Mouse (Mus musculus): Measurements from ENCODE around the gene Sh2b1. TPM values are rescaled to one million over a fixed set of nuclear protein-coding genes. Genes with fewer than 3 reads are reported as not detected.

Gene Sh2b1
- polyA plus RNA-seq, 1 experiment from 2014 or later = 42.1 TPM

GRCm38 (mm10) chr7:126502751-126503150, 27.5 kb upstream of the Sh2b1 start:
- H3K36me3 ChIP-seq (ENCODE audit: control insufficient read depth, insufficient read depth, low read length) = peaks cover 12% of the 10 kb centered on the region
- peak overlapping the region; percentile 94 for H3K4me3 ChIP-seq (replicated peaks; ENCODE audit: low read length)
- ATAC-seq (ENCODE audit: insufficient read depth, low FRiP score) = no peak
- peak overlapping the region; percentile 39 for H3K4me2 ChIP-seq (ENCODE audit: low read depth, low read length)
- H3K9me3 ChIP-seq (replicated peaks; ENCODE audit: control insufficient read depth, low read length) = no peaks in the 10 kb centered on the region
- no peaks in the 10 kb centered on the region for H3K27me3 ChIP-seq (ENCODE audit: control insufficient read depth, insufficient read depth, low read length)
- H3K9ac ChIP-seq (ENCODE audit: low read length) = peak overlapping the region; percentile 100
- peak overlapping the region; percentile 99 for H3K27ac ChIP-seq (ENCODE audit: low read length)
- WGBS = under 1% methylated on average over 40 of the region's 40 CpGs
- peaks cover 5% of the 10 kb centered on the region; the same call in 1 of the 2 replicates for H3K4me1 ChIP-seq (ENCODE audit: control insufficient read depth, insufficient read depth, low read length)

- ATAC-seq (ENCODE audit: insufficient read depth, low FRiP score) = peak; percentile 92
- peak overlapping the region; percentile 97 for H3K4me2 ChIP-seq (ENCODE audit: low read depth, low read length)
Measured at GRCm38 (mm10) chr7:126502023-126502741, 27.0 kb upstream of the Sh2b1 start.

GRCm38 (mm10) chr7:126501684-126502022, 26.4 kb upstream of the Sh2b1 start:
- Histone ChIP-seq H3K4me3 (replicated peaks; ENCODE audit: low read length) (peak overlapping the region; percentile 94), H3K4me2 (ENCODE audit: low read depth, low read length) (peak overlapping the region; percentile 97), H3K4me1 (ENCODE audit: control insufficient read depth, insufficient read depth, low read length) (peaks cover 5% of the 10 kb centered on the region; the same call in 1 of the 2 replicates), H3K27me3 (ENCODE audit: control insufficient read depth, insufficient read depth, low read length) (no peaks in the 10 kb centered on the region), H3K27ac (ENCODE audit: low read length) (peak overlapping the region; percentile 99), H3K9me3 (replicated peaks; ENCODE audit: control insufficient read depth, low read length) (no peaks in the 10 kb centered on the region), H3K36me3 (ENCODE audit: control insufficient read depth, insufficient read depth, low read length) (peaks cover 15% of the 10 kb centered on the region), H3K9ac (ENCODE audit: low read length) (peak overlapping the region; percentile 100)
- no peak for ATAC-seq (ENCODE audit: insufficient read depth, low FRiP score)
- 3% methylated on average over 9 of the region's 9 CpGs for WGBS

More at GRCm38 (mm10) chr7:126502023-126502741, 27.0 kb upstream of the Sh2b1 start:
- Histone ChIP-seq H3K9me3 (replicated peaks; ENCODE audit: control insufficient read depth, low read length) (no peaks in the 10 kb centered on the region), H3K27ac (ENCODE audit: low read length) (peak overlapping the region; percentile 99), H3K4me1 (ENCODE audit: control insufficient read depth, insufficient read depth, low read length) (peaks cover 5% of the 10 kb centered on the region; the same call in 1 of the 2 replicates), H3K4me3 (replicated peaks; ENCODE audit: low read length) (peak overlapping the region; percentile 94), H3K9ac (ENCODE audit: low read length) (peak overlapping the region; percentile 100), H3K27me3 (ENCODE audit: control insufficient read depth, insufficient read depth, low read length) (no peaks in the 10 kb centered on the region), H3K36me3 (ENCODE audit: control insufficient read depth, insufficient read depth, low read length) (peaks cover 15% of the 10 kb centered on the region)
- under 1% methylated on average over 57 of the region's 57 CpGs for WGBS

GRCm38 (mm10) chr7:126499416-126499815, 24.2 kb upstream of the Sh2b1 start:
- H3K9ac ChIP-seq (ENCODE audit: low read length) = no peak overlapping the region
- WGBS = 92% methylated on average over 7 of the region's 7 CpGs

GRCm38 (mm10) chr7:126497966-126498365, 22.7 kb upstream of the Sh2b1 start:
- H3K27me3 ChIP-seq (ENCODE audit: control insufficient read depth, insufficient read depth, low read length) = no peaks in the 10 kb centered on the region
- H3K4me1 ChIP-seq (ENCODE audit: control insufficient read depth, insufficient read depth, low read length) = peaks cover 5% of the 10 kb centered on the region; the same call in 1 of the 2 replicates
- H3K9ac ChIP-seq (ENCODE audit: low read length) = no peak overlapping the region
- WGBS = 94% methylated on average over 12 of the region's 12 CpGs
- H3K4me2 ChIP-seq (ENCODE audit: low read depth, low read length) = no peak overlapping the region
- no peak overlapping the region for H3K4me3 ChIP-seq (replicated peaks; ENCODE audit: low read length)
- peaks cover 42% of the 10 kb centered on the region for H3K36me3 ChIP-seq (ENCODE audit: control insufficient read depth, insufficient read depth, low read length)
- H3K27ac ChIP-seq (ENCODE audit: low read length) = no peak overlapping the region
- no peaks in the 10 kb centered on the region for H3K9me3 ChIP-seq (replicated peaks; ENCODE audit: control insufficient read depth, low read length)
- no peak for ATAC-seq (ENCODE audit: insufficient read depth, low FRiP score)

More at GRCm38 (mm10) chr7:126499416-126499815, 24.2 kb upstream of the Sh2b1 start:
- peaks cover 5% of the 10 kb centered on the region; the same call in 1 of the 2 replicates for H3K4me1 ChIP-seq (ENCODE audit: control insufficient read depth, insufficient read depth, low read length)
- H3K9me3 ChIP-seq (replicated peaks; ENCODE audit: control insufficient read depth, low read length) = no peaks in the 10 kb centered on the region
- peaks cover 31% of the 10 kb centered on the region for H3K36me3 ChIP-seq (ENCODE audit: control insufficient read depth, insufficient read depth, low read length)
- H3K27ac ChIP-seq (ENCODE audit: low read length) = no peak overlapping the region
- no peak overlapping the region for H3K4me3 ChIP-seq (replicated peaks; ENCODE audit: low read length)
- no peaks in the 10 kb centered on the region for H3K27me3 ChIP-seq (ENCODE audit: control insufficient read depth, insufficient read depth, low read length)
- no peak overlapping the region for H3K4me2 ChIP-seq (ENCODE audit: low read depth, low read length)
- no peak for ATAC-seq (ENCODE audit: insufficient read depth, low FRiP score)

- no peaks in the 10 kb centered on the region for H3K9me3 ChIP-seq (replicated peaks; ENCODE audit: control insufficient read depth, low read length)
- H3K27me3 ChIP-seq (ENCODE audit: control insufficient read depth, insufficient read depth, low read length) = no peaks in the 10 kb centered on the region
- peaks cover 51% of the 10 kb centered on the region for H3K36me3 ChIP-seq (ENCODE audit: control insufficient read depth, insufficient read depth, low read length)
- H3K4me3 ChIP-seq (replicated peaks; ENCODE audit: low read length) = no peak overlapping the region
- no peak overlapping the region for H3K27ac ChIP-seq (ENCODE audit: low read length)
- H3K4me2 ChIP-seq (ENCODE audit: low read depth, low read length) = no peak overlapping the region
- WGBS = 86% methylated on average over 5 of the region's 5 CpGs
- no peak overlapping the region for H3K9ac ChIP-seq (ENCODE audit: low read length)
- no peak for ATAC-seq (ENCODE audit: insufficient read depth, low FRiP score)
- peaks cover 5% of the 10 kb centered on the region; the same call in 1 of the 2 replicates for H3K4me1 ChIP-seq (ENCODE audit: control insufficient read depth, insufficient read depth, low read length)
Measured at GRCm38 (mm10) chr7:126496475-126496874, 21.3 kb upstream of the Sh2b1 start.

GRCm38 (mm10) chr7:126494120-126494519, 18.9 kb upstream of the Sh2b1 start:
- no peaks in the 10 kb centered on the region for H3K4me1 ChIP-seq (ENCODE audit: control insufficient read depth, insufficient read depth, low read length)
- H3K27me3 ChIP-seq (ENCODE audit: control insufficient read depth, insufficient read depth, low read length) = no peaks in the 10 kb centered on the region
- H3K4me2 ChIP-seq (ENCODE audit: low read depth, low read length) = no peak overlapping the region
- ATAC-seq (ENCODE audit: insufficient read depth, low FRiP score) = no peak
- H3K27ac ChIP-seq (ENCODE audit: low read length) = no peak overlapping the region
- WGBS = 82% methylated on average over 6 of the region's 6 CpGs
- H3K4me3 ChIP-seq (replicated peaks; ENCODE audit: low read length) = no peak overlapping the region
- H3K9me3 ChIP-seq (replicated peaks; ENCODE audit: control insufficient read depth, low read length) = no peaks in the 10 kb centered on the region
- no peak overlapping the region for H3K9ac ChIP-seq (ENCODE audit: low read length)
- H3K36me3 ChIP-seq (ENCODE audit: control insufficient read depth, insufficient read depth, low read length) = peaks cover 39% of the 10 kb centered on the region

GRCm38 (mm10) chr7:126491973-126492372, 16.7 kb upstream of the Sh2b1 start:
- H3K36me3 ChIP-seq (ENCODE audit: control insufficient read depth, insufficient read depth, low read length) = peaks cover 36% of the 10 kb centered on the region
- H3K27me3 ChIP-seq (ENCODE audit: control insufficient read depth, insufficient read depth, low read length) = no peaks in the 10 kb centered on the region
- H3K9me3 ChIP-seq (replicated peaks; ENCODE audit: control insufficient read depth, low read length) = no peaks in the 10 kb centered on the region
- H3K4me2 ChIP-seq (ENCODE audit: low read depth, low read length) = no peak overlapping the region
- peaks cover 6% of the 10 kb centered on the region; the same call in 1 of the 2 replicates for H3K4me1 ChIP-seq (ENCODE audit: control insufficient read depth, insufficient read depth, low read length)
- H3K9ac ChIP-seq (ENCODE audit: low read length) = no peak overlapping the region
- 43% methylated on average over 11 of the region's 11 CpGs for WGBS
- ATAC-seq (ENCODE audit: insufficient read depth, low FRiP score) = no peak
- H3K27ac ChIP-seq (ENCODE audit: low read length) = no peak overlapping the region
- H3K4me3 ChIP-seq (replicated peaks; ENCODE audit: low read length) = no peak overlapping the region

- Histone ChIP-seq H3K9me3 (replicated peaks; ENCODE audit: control insufficient read depth, low read length) (no peaks in the 10 kb centered on the region), H3K36me3 (ENCODE audit: control insufficient read depth, insufficient read depth, low read length) (peaks cover 32% of the 10 kb centered on the region), H3K4me1 (ENCODE audit: control insufficient read depth, insufficient read depth, low read length) (peaks cover 6% of the 10 kb centered on the region; the same call in 1 of the 2 replicates), H3K27ac (ENCODE audit: low read length) (no peak overlapping the region), H3K9ac (ENCODE audit: low read length) (no peak overlapping the region), H3K4me2 (ENCODE audit: low read depth, low read length) (no peak overlapping the region), H3K27me3 (ENCODE audit: control insufficient read depth, insufficient read depth, low read length) (no peaks in the 10 kb centered on the region), H3K4me3 (replicated peaks; ENCODE audit: low read length) (no peak overlapping the region)
- 81% methylated on average over 1 of the region's 1 CpGs for WGBS
- ATAC-seq (ENCODE audit: insufficient read depth, low FRiP score) = no peak
Measured at GRCm38 (mm10) chr7:126491005-126491404, 15.8 kb upstream of the Sh2b1 start.

All from stomach, embryonic 16.5 days (tissue).